Mouse (Mus musculus) liver, embryonic 11.5 days (tissue): ENCODE measurements at regions not wholly inside any gene's neighbourhood (a gene's known extent, or its start where the extent isn't known, plus 50 kb on each side); places are given as distances from the start of the nearest gene placed in this dataset.

Experiments
- ATAC-seq: fragments of 200-750 bp; cut with Nextera tagmentation; replicated peaks from 2 replicates; pipeline ENCODE4 v1.8.0; 2017; ENCODE audit warnings: moderate number of reproducible peaks, mild to moderate bottlenecking, moderate TSS enrichment, moderate library complexity; ENCODE audit not compliant: low FRiP score
- DNase-seq: peaks from one replicate; pipeline ENCODE4 v3.0.0-alpha.2; 2017; ENCODE audit warnings: low spot score
- H3K27ac ChIP-seq: fragments of 300-500 bp; sonication (generic); 2 replicates; pipeline ENCODE4 v1.5.1; 2014; ENCODE audit warnings: mild to moderate bottlenecking, low read depth, low read length, control low read depth
- H3K27me3 ChIP-seq: fragments of 300-500 bp; sonication (generic); replicated peaks from 2 replicates; pipeline ENCODE4 v1.6.1; 2014; ENCODE audit warnings: low read length, mixed read lengths; ENCODE audit not compliant: control insufficient read depth, insufficient read depth
- H3K36me3 ChIP-seq: fragments of 300-500 bp; sonication (generic); 2 replicates; pipeline ENCODE4 v1.6.1; 2014; ENCODE audit warnings: mild to moderate bottlenecking, low read length, moderate library complexity, mixed read lengths; ENCODE audit not compliant: control insufficient read depth, insufficient read depth
- H3K4me1 ChIP-seq: fragments of 300-500 bp; sonication (generic); replicated peaks from 2 replicates; pipeline ENCODE4 v1.6.1; 2014; ENCODE audit warnings: low read length, mixed read lengths; ENCODE audit not compliant: control insufficient read depth, insufficient read depth
- H3K4me2 ChIP-seq: fragments of 300-500 bp; sonication (generic); 2 replicates; pipeline ENCODE4 v1.6.1; 2014; ENCODE audit warnings: mild to moderate bottlenecking, control low read depth, moderate library complexity
- H3K4me3 ChIP-seq: fragments of 300-500 bp; sonication (generic); 2 replicates; pipeline ENCODE4 v1.5.1; 2014; ENCODE audit warnings: low read depth, low read length, control low read depth
- H3K9ac ChIP-seq: fragments of 300-500 bp; sonication (generic); 2 replicates; pipeline ENCODE4 v1.6.1; 2014; ENCODE audit warnings: low read depth, low read length, control low read depth
- H3K9me3 ChIP-seq: fragments of 300-500 bp; sonication (generic); 2 replicates; pipeline ENCODE4 v1.6.1; 2016; ENCODE audit warnings: low read length, inconsistent platforms, mixed read lengths; ENCODE audit not compliant: control insufficient read depth
- whole genome bisulfite sequencing: fragments of 180-500 bp; shearing (Covaris S2); extraction: QIAGEN DNeasy Blood & Tissue Kit; methylation state at CpG from one replicate; pipeline ENCODE4 v1.1.7; 2014; 5-methylcytosine and 5-hydroxymethylcytosine counted together

- no peak overlapping the region for H3K9ac ChIP-seq
- no peak for ATAC-seq
- 63% methylated on average over 2 of the region's 2 CpGs for WGBS
- no peak overlapping the region for H3K4me2 ChIP-seq
- no peak overlapping the region for H3K27ac ChIP-seq
- no peaks in the 10 kb centered on the region for H3K4me1 ChIP-seq
- H3K36me3 ChIP-seq = no peaks in the 10 kb centered on the region
- no peaks in the 10 kb centered on the region for H3K27me3 ChIP-seq
- H3K9me3 ChIP-seq = no peaks in the 10 kb centered on the region
- H3K4me3 ChIP-seq = no peak overlapping the region
- DNase-seq = no peak
Measured at GRCm38 (mm10) chr2:50660000-50660399, 363.4 kb upstream of the Mmadhc start.

DNA sequence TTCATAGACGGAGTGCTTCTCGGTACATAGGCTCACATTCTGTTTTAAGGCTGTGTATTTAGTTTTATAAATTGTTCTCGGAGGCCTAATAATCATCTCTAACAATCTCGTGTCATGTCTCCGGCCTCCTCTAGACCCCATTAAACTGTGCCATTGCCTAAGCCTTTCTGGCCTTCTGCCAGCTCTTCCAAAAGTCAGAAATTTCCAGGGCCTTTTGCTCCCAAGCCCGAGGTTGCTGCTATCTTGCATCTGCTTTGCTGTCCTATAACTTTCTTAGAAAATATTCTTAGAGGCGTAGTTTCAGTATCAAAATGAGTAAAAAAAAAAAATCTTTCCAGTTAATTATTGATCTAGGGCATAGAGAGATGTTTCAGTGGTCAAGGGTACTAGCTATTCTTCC, 361.2 kb upstream of the Mmadhc start:
- 83% methylated on average over 7 of the region's 7 CpGs for WGBS
- Histone ChIP-seq H3K9me3 (no peaks in the 10 kb centered on the region), H3K27ac (no peak overlapping the region), H3K36me3 (no peaks in the 10 kb centered on the region), H3K4me3 (no peak overlapping the region), H3K27me3 (no peaks in the 10 kb centered on the region), H3K4me2 (no peak overlapping the region), H3K9ac (no peak overlapping the region), H3K4me1 (no peaks in the 10 kb centered on the region)
- ATAC-seq (no peak), DNase-seq (no peak)

DNA sequence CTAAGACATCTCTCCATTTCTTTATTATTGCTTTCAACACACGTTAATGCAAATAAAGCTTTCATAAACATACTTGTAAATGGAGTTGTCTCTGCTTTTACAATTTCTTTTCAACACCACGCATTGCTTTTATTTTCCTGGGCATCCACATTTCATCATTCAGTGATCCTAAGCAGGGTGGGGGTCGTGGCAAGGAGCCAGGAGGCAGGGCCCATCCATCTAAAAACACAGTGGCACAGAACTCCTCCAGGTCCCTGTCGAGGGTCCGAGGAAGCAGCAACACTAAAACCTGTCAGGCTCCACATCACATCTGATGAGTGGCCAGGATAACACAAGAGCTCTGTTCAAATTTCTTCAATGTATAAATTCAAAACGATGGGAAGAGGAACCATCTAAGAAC, 359.8 kb upstream of the Mmadhc start:
- Histone ChIP-seq H3K27ac (no peak overlapping the region), H3K4me2 (no peak overlapping the region), H3K4me3 (no peak overlapping the region), H3K4me1 (no peaks in the 10 kb centered on the region), H3K9me3 (no peaks in the 10 kb centered on the region), H3K9ac (no peak overlapping the region), H3K27me3 (no peaks in the 10 kb centered on the region), H3K36me3 (no peaks in the 10 kb centered on the region)
- WGBS = 76% methylated on average over 6 of the region's 6 CpGs
- DNase-seq = no peak
- no peak for ATAC-seq

DNA sequence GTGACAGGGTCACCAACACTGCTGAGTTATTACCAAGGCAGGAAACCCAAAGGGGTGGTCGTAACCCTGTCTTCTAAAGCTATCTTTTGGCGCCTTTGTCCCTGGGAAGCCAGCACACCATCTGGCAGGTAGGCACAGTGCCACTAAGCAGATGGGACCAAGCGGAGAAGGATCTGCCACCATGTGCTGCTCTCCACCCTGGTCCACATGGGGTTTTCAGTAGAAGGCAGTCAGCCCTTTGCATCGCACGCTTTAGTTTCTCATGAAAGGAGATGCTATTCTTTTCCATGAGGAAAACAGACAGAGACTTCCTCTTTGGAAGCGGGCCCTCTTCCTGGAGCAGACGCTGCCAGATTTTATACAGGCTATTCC, 358.3 kb upstream of the Mmadhc start:
- ATAC-seq = no peak
- H3K4me1 ChIP-seq = no peaks in the 10 kb centered on the region

DNA sequence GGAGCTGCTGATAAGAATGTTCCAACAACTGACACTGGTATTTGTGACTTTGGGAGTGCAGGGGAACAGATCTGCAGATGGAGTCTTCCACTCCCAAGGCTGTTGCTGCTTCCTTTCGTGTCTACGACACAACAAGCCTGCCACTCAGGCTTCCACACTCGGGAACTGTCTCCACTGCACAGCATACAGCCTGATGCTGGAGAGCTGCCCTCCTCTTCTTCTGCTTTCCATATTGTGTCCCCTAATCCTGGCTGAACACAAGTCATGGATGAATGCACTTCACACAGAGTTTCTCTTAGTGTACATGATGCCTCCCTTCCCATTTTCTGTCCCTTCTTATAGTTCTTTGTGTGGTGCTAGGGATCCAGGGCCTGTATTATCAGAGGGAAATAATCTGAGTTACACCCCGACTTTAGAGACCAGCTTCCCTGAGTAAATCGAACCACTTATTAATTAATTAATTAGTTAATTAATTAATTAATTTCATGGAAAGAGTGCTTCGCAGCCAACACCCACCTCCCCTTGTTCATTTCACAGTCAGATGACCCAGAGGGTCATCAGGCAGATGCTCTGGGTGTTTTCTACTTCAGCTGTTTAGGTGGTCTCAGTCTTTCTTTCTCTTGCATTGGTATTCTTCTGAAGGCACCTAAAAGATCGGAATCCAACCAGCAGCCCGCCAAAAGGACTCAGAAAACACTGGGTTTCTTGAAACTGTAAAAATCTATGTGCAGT, 357.8 kb upstream of the Mmadhc start:
- DNase-seq (no peak), ATAC-seq (no peak)
- H3K9me3 ChIP-seq = no peaks in the 10 kb centered on the region
- no peak overlapping the region for H3K4me2 ChIP-seq
- H3K4me3 ChIP-seq = no peak overlapping the region
- H3K36me3 ChIP-seq = no peaks in the 10 kb centered on the region
- no peaks in the 10 kb centered on the region for H3K4me1 ChIP-seq
- H3K27ac ChIP-seq = no peak overlapping the region
- 69% methylated on average over 8 of the region's 8 CpGs for WGBS
- no peak overlapping the region for H3K9ac ChIP-seq
- no peaks in the 10 kb centered on the region for H3K27me3 ChIP-seq

More for the DNA sequence above, 358.3 kb upstream of the Mmadhc start:
- H3K4me3 ChIP-seq = no peak overlapping the region
- H3K27me3 ChIP-seq = no peaks in the 10 kb centered on the region
- 81% methylated on average over 7 of the region's 7 CpGs for WGBS
- no peaks in the 10 kb centered on the region for H3K36me3 ChIP-seq
- H3K9me3 ChIP-seq = no peaks in the 10 kb centered on the region
- no peak overlapping the region for H3K27ac ChIP-seq
- no peak for DNase-seq
- no peak overlapping the region for H3K9ac ChIP-seq
- H3K4me2 ChIP-seq = no peak overlapping the region

DNA sequence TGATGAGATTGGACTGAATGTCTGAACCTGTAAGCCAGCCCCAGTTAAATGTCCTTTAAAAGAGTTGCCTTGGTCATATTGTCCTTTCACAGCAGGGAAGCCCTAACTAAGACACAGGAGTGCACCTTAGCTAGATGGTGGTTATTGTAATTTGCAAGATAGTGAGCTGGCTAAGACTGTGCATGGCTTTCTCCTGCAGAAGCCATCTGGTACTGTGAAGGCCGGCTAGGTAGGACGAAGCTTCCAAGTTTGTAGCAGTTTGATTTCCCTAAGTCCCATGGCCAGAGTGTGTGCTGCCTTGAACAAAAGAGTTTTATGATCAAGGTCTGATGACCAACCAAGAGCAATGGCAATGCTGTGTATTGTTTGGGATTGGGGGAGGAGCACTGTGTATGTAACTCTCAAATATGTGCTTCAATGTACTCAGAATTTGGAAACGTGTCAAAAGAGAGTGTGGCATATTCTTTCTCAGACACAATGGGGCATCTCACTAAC, 356.6 kb upstream of the Mmadhc start:
- H3K9ac ChIP-seq = no peak overlapping the region
- H3K4me1 ChIP-seq = no peaks in the 10 kb centered on the region
- no peak overlapping the region for H3K4me3 ChIP-seq
- no peaks in the 10 kb centered on the region for H3K36me3 ChIP-seq
- WGBS = 88% methylated on average over 3 of the region's 3 CpGs
- H3K9me3 ChIP-seq = no peaks in the 10 kb centered on the region
- no peak overlapping the region for H3K27ac ChIP-seq
- DNase-seq = no peak
- ATAC-seq = no peak
- H3K4me2 ChIP-seq = no peak overlapping the region
- H3K27me3 ChIP-seq = no peaks in the 10 kb centered on the region

- no peak overlapping the region for H3K4me3 ChIP-seq
- no peak overlapping the region for H3K9ac ChIP-seq
- H3K4me2 ChIP-seq = no peak overlapping the region
- no peaks in the 10 kb centered on the region for H3K4me1 ChIP-seq
- H3K27ac ChIP-seq = no peak overlapping the region
- H3K27me3 ChIP-seq = no peaks in the 10 kb centered on the region
- no peaks in the 10 kb centered on the region for H3K9me3 ChIP-seq
- 76% methylated on average over 3 of the region's 3 CpGs for WGBS
- ATAC-seq (no peak), DNase-seq (no peak)
- no peaks in the 10 kb centered on the region for H3K36me3 ChIP-seq
Measured at GRCm38 (mm10) chr2:50649656-50650055, 353.1 kb upstream of the Mmadhc start.

- no peaks in the 10 kb centered on the region for H3K9me3 ChIP-seq
- no peaks in the 10 kb centered on the region for H3K36me3 ChIP-seq
- DNase-seq (no peak), ATAC-seq (no peak)
- no peak overlapping the region for H3K27ac ChIP-seq
- no peaks in the 10 kb centered on the region for H3K27me3 ChIP-seq
- no peak overlapping the region for H3K4me2 ChIP-seq
- H3K4me1 ChIP-seq = no peaks in the 10 kb centered on the region
- no peak overlapping the region for H3K9ac ChIP-seq
- 82% methylated on average over 5 of the region's 5 CpGs for WGBS
- no peak overlapping the region for H3K4me3 ChIP-seq
Measured at GRCm38 (mm10) chr2:50643219-50643618, 346.6 kb upstream of the Mmadhc start.

DNA sequence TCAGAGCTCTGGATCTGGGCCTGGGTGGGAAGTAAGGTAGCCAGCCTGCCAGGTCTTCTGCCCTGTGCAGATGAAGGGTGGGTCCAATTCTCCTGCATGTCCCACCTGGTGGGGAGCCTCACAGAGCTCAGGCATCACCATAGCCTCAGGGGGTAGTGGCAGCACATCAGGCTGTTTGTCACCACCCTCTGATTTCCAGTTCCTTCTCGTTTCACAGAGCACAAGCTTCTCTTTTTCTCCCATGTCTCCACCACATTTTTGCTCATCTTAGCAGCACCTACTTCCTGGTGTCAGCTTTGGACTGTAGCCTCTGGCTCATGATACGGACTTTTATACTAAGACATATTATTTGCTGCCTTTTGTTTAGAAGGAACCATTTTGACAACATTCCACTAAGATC, 345.6 kb upstream of the Mmadhc start:
- WGBS = 75% methylated on average over 2 of the region's 2 CpGs
- no peak overlapping the region for H3K4me3 ChIP-seq
- no peak for ATAC-seq

More for the DNA sequence above, 345.6 kb upstream of the Mmadhc start:
- H3K36me3 ChIP-seq = no peaks in the 10 kb centered on the region
- DNase-seq = no peak
- no peak overlapping the region for H3K9ac ChIP-seq
- H3K27me3 ChIP-seq = no peaks in the 10 kb centered on the region
- H3K27ac ChIP-seq = no peak overlapping the region
- H3K4me2 ChIP-seq = no peak overlapping the region
- no peaks in the 10 kb centered on the region for H3K4me1 ChIP-seq
- no peaks in the 10 kb centered on the region for H3K9me3 ChIP-seq
